Mouse (Mus musculus) hindbrain, embryonic 15.5 days (tissue): ENCODE data around the gene Atp6v1fnb. TPM values are rescaled to one million over a fixed set of nuclear protein-coding genes. Genes with fewer than 3 reads are reported as not detected.

Experiments used
- ATAC-seq: fragments of 200-750 bp; cut with Nextera tagmentation; 2 replicates; pipeline ENCODE4 v1.8.0; 2017; ENCODE audit warnings: low read depth, moderate number of reproducible peaks, moderate TSS enrichment; ENCODE audit not compliant: low FRiP score
- H3K27ac ChIP-seq: fragments of 300-500 bp; sonication (generic); replicated peaks from 2 replicates; pipeline ENCODE4 v1.5.1; 2015; ENCODE audit warnings: mild to moderate bottlenecking, inconsistent platforms
- H3K27me3 ChIP-seq: fragments of 300-500 bp; sonication (generic); 2 replicates; pipeline ENCODE4 v1.6.1; 2015; ENCODE audit warnings: control low read depth, inconsistent platforms
- H3K36me3 ChIP-seq: fragments of 300-500 bp; sonication (generic); 2 replicates; pipeline ENCODE4 v1.6.1; 2015; ENCODE audit warnings: control low read depth, inconsistent platforms
- H3K4me1 ChIP-seq: fragments of 300-500 bp; sonication (generic); replicated peaks from 2 replicates; pipeline ENCODE4 v1.6.1; 2015; ENCODE audit warnings: control low read depth, inconsistent platforms
- H3K4me2 ChIP-seq: fragments of 300-500 bp; sonication (generic); 2 replicates; pipeline ENCODE4 v1.6.1; 2015; ENCODE audit warnings: moderate library complexity, mild to moderate bottlenecking, inconsistent platforms
- H3K4me3 ChIP-seq: fragments of 300-500 bp; sonication (generic); 2 replicates; pipeline ENCODE4 v1.5.1; 2015; ENCODE audit warnings: mild to moderate bottlenecking, inconsistent platforms
- H3K9ac ChIP-seq: fragments of 300-500 bp; sonication (generic); 2 replicates; pipeline ENCODE4 v1.6.1; 2015; ENCODE audit warnings: inconsistent platforms
- H3K9me3 ChIP-seq: fragments of 300-500 bp; sonication (generic); 2 replicates; pipeline ENCODE4 v1.6.1; 2016; ENCODE audit warnings: control low read depth, inconsistent platforms
- WGBS: fragments of 180-500 bp; shearing (Covaris S2); methylation state at CpG from one replicate; pipeline ENCODE4 v1.1.7; 2015; 5-methylcytosine and 5-hydroxymethylcytosine counted together
- polyA plus RNA-seq: library from polyadenylated mRNA; unstranded; fragments of >200 nt; fragmentation: Nextera tagmentation; extraction: Ambion mirVana; gene quantifications from 2 replicates; pipeline ENCODE4 v1.2.1, GENCODE M21; 2015

Atp6v1fnb gene
- polyA plus RNA-seq, 1 experiment from 2014 or later = 0.35 TPM

GRCm38 (mm10) chr6:29435940-29436451 lies 35.2 kb upstream of the Atp6v1fnb start:
- Histone ChIP-seq H3K36me3 (no peaks in the 10 kb centered on the region), H3K27ac (peak overlapping the region; percentile 79), H3K4me1 (peaks cover 49% of the 10 kb centered on the region), H3K4me3 (peak overlapping the region; percentile 44; the same call in 1 of the 2 replicates), H3K9ac (no peak overlapping the region), H3K4me2 (peak overlapping the region; percentile 81), H3K27me3 (peaks cover 37% of the 10 kb centered on the region), H3K9me3 (no peaks in the 10 kb centered on the region)
- WGBS = 3% methylated on average over 6 of the region's 6 CpGs
- peak; percentile 55 for ATAC-seq

- peaks cover 45% of the 10 kb centered on the region for H3K4me1 ChIP-seq
- H3K9ac ChIP-seq = no peak overlapping the region
- WGBS = 5% methylated on average over 11 of the region's 11 CpGs
- H3K27ac ChIP-seq = peak overlapping the region; percentile 79
- ATAC-seq = peak; percentile 55
- no peak overlapping the region for H3K4me3 ChIP-seq
- H3K4me2 ChIP-seq = peak overlapping the region; percentile 81
- no peaks in the 10 kb centered on the region for H3K36me3 ChIP-seq
- peaks cover 34% of the 10 kb centered on the region for H3K27me3 ChIP-seq
- no peaks in the 10 kb centered on the region for H3K9me3 ChIP-seq
Measured at GRCm38 (mm10) chr6:29436461-29436934, 34.7 kb upstream of the Atp6v1fnb start.

GRCm38 (mm10) chr6:29439251-29439650 lies 32.0 kb upstream of the Atp6v1fnb start:
- no peak for ATAC-seq
- peaks cover 11% of the 10 kb centered on the region for H3K27me3 ChIP-seq
- no peaks in the 10 kb centered on the region for H3K36me3 ChIP-seq
- no peak overlapping the region for H3K27ac ChIP-seq
- H3K4me1 ChIP-seq = peaks cover 24% of the 10 kb centered on the region
- H3K4me2 ChIP-seq = no peak overlapping the region
- no peaks in the 10 kb centered on the region for H3K9me3 ChIP-seq
- H3K4me3 ChIP-seq = no peak overlapping the region
- H3K9ac ChIP-seq = no peak overlapping the region
- WGBS = 71% methylated on average over 4 of the region's 4 CpGs

- peaks cover 19% of the 10 kb centered on the region for H3K4me1 ChIP-seq
- H3K27me3 ChIP-seq = peaks cover 6% of the 10 kb centered on the region; the same call in 1 of the 2 replicates
- no peak overlapping the region for H3K27ac ChIP-seq
- H3K4me2 ChIP-seq = no peak overlapping the region
- H3K9ac ChIP-seq = no peak overlapping the region
- no peak for ATAC-seq
- 86% methylated on average over 6 of the region's 6 CpGs for WGBS
- H3K9me3 ChIP-seq = no peaks in the 10 kb centered on the region
- no peak overlapping the region for H3K4me3 ChIP-seq
- no peaks in the 10 kb centered on the region for H3K36me3 ChIP-seq
Measured at GRCm38 (mm10) chr6:29439789-29440188, 31.4 kb upstream of the Atp6v1fnb start.

- Histone ChIP-seq H3K4me2 (no peak overlapping the region), H3K9ac (no peak overlapping the region), H3K27me3 (no peaks in the 10 kb centered on the region), H3K9me3 (no peaks in the 10 kb centered on the region), H3K36me3 (no peaks in the 10 kb centered on the region), H3K27ac (no peak overlapping the region), H3K4me1 (no peaks in the 10 kb centered on the region), H3K4me3 (no peak overlapping the region)
- ATAC-seq = no peak
- WGBS = 73% methylated on average over 11 of the region's 11 CpGs
Measured at GRCm38 (mm10) chr6:29444773-29445172, 26.5 kb upstream of the Atp6v1fnb start.

GRCm38 (mm10) chr6:29445354-29445753 lies 25.9 kb upstream of the Atp6v1fnb start:
- H3K27me3 ChIP-seq = no peaks in the 10 kb centered on the region
- no peak overlapping the region for H3K9ac ChIP-seq
- no peak overlapping the region for H3K4me2 ChIP-seq
- H3K4me3 ChIP-seq = no peak overlapping the region
- H3K9me3 ChIP-seq = no peaks in the 10 kb centered on the region
- H3K4me1 ChIP-seq = no peaks in the 10 kb centered on the region
- no peak overlapping the region for H3K27ac ChIP-seq
- no peaks in the 10 kb centered on the region for H3K36me3 ChIP-seq
- ATAC-seq = no peak
- WGBS = 96% methylated on average over 7 of the region's 7 CpGs

- 30% methylated on average over 4 of the region's 4 CpGs for WGBS
- no peak overlapping the region for H3K4me3 ChIP-seq
- H3K9ac ChIP-seq = no peak overlapping the region
- H3K9me3 ChIP-seq = no peaks in the 10 kb centered on the region
- H3K4me1 ChIP-seq = no peaks in the 10 kb centered on the region
- no peak for ATAC-seq
- no peak overlapping the region for H3K27ac ChIP-seq
- no peaks in the 10 kb centered on the region for H3K27me3 ChIP-seq
- no peaks in the 10 kb centered on the region for H3K36me3 ChIP-seq
- no peak overlapping the region for H3K4me2 ChIP-seq
Measured at GRCm38 (mm10) chr6:29449858-29450257, 21.4 kb upstream of the Atp6v1fnb start.

- H3K9ac ChIP-seq = no peak overlapping the region
- H3K4me2 ChIP-seq = no peak overlapping the region
- H3K9me3 ChIP-seq = no peaks in the 10 kb centered on the region
- no peak for ATAC-seq
- no peaks in the 10 kb centered on the region for H3K36me3 ChIP-seq
- no peaks in the 10 kb centered on the region for H3K27me3 ChIP-seq
- no peak overlapping the region for H3K27ac ChIP-seq
- H3K4me1 ChIP-seq = no peaks in the 10 kb centered on the region
- 98% methylated on average over 6 of the region's 6 CpGs for WGBS
- H3K4me3 ChIP-seq = no peak overlapping the region
Measured at GRCm38 (mm10) chr6:29450667-29451066, 20.6 kb upstream of the Atp6v1fnb start.

GRCm38 (mm10) chr6:29461502-29461901 lies 9.7 kb upstream of the Atp6v1fnb start:
- no peak overlapping the region for H3K27ac ChIP-seq
- ATAC-seq = no peak
- H3K36me3 ChIP-seq = no peaks in the 10 kb centered on the region
- no peaks in the 10 kb centered on the region for H3K27me3 ChIP-seq
- no peaks in the 10 kb centered on the region for H3K4me1 ChIP-seq
- no peak overlapping the region for H3K4me2 ChIP-seq
- H3K9ac ChIP-seq = no peak overlapping the region
- whole genome bisulfite sequencing = 63% methylated on average over 7 of the region's 7 CpGs
- H3K9me3 ChIP-seq = no peaks in the 10 kb centered on the region
- H3K4me3 ChIP-seq = no peak overlapping the region

GRCm38 (mm10) chr6:29463388-29463787 lies 7.8 kb upstream of the Atp6v1fnb start:
- WGBS = 82% methylated on average over 3 of the region's 3 CpGs

GRCm38 (mm10) chr6:29467583-29468354 lies 3.5 kb upstream of the Atp6v1fnb start, which contains the start of gene Atp6v1f:
Gene Atp6v1f, plus strand, starts transcription at chr6:29467718.
- Histone ChIP-seq H3K9ac (peak within 1 kb of the TSS; percentile 59), H3K4me1 (peaks cover 11% of the 10 kb centered on the region), H3K36me3 (peaks cover 17% of the 10 kb centered on the region), H3K27ac (peak within 1 kb of the TSS; percentile 88), H3K4me2 (peak within 1 kb of the TSS; percentile 54), H3K4me3 (peak within 1 kb of the TSS; percentile 88), H3K9me3 (no peaks in the 10 kb centered on the region), H3K27me3 (0 out of 2 replicates have a peak, but pooled peaks cover 3% of the 10 kb centered on the region)
- ATAC-seq = peak; percentile 95
- WGBS = under 1% methylated on average over 39 of the region's 39 CpGs

More at GRCm38 (mm10) chr6:29463388-29463787, 7.8 kb upstream of the Atp6v1fnb start:
- H3K4me3 ChIP-seq = no peak overlapping the region
- ATAC-seq = no peak
- no peaks in the 10 kb centered on the region for H3K9me3 ChIP-seq
- no peaks in the 10 kb centered on the region for H3K27me3 ChIP-seq
- H3K36me3 ChIP-seq = no peaks in the 10 kb centered on the region
- no peak overlapping the region for H3K27ac ChIP-seq
- no peak overlapping the region for H3K9ac ChIP-seq
- H3K4me1 ChIP-seq = peaks cover 1% of the 10 kb centered on the region
- no peak overlapping the region for H3K4me2 ChIP-seq

GRCm38 (mm10) chr6:29468851-29469250 lies 2.4 kb upstream of the Atp6v1fnb start:
- H3K27ac ChIP-seq = no peak overlapping the region
- WGBS = 89% methylated on average over 3 of the region's 3 CpGs
- no peaks in the 10 kb centered on the region for H3K9me3 ChIP-seq
- H3K4me1 ChIP-seq = peaks cover 11% of the 10 kb centered on the region
- peaks cover 17% of the 10 kb centered on the region for H3K36me3 ChIP-seq
- ATAC-seq = no peak
- H3K9ac ChIP-seq = peak overlapping the region; percentile 59; the same call in 1 of the 2 replicates
- peak overlapping the region; percentile 88 for H3K4me3 ChIP-seq
- H3K27me3 ChIP-seq = peaks cover 6% of the 10 kb centered on the region; the same call in 1 of the 2 replicates
- H3K4me2 ChIP-seq = peak overlapping the region; percentile 54
